Mouse (Mus musculus): ENCODE results near the gene Cnp.
A peak's percentile ranks its signal among the peaks of the same experiment; 100 is the strongest.
"Not testable (repeated sequence)": the region's sequence is repeated elsewhere in the genome, so short reads cannot be mapped to it uniquely, and the experiment has no call there.

The Cnp gene

GRCm38 (mm10) chr11:100555583-100555982 lies 19.1 kb upstream of the Cnp start:
- DNase-seq: peak; percentile 65 to 74

- DNase-seq: no peak
Measured at GRCm38 (mm10) chr11:100557563-100557962, 17.1 kb upstream of the Cnp start.

GRCm38 (mm10) chr11:100559476-100559875 lies 15.2 kb upstream of the Cnp start:
- no peak for DNase-seq

GRCm38 (mm10) chr11:100561748-100562147 lies 13.0 kb upstream of the Cnp start:
- no peak for DNase-seq

GRCm38 (mm10) chr11:100564297-100564696 lies 10.4 kb upstream of the Cnp start:
- DNase-seq: no peak

GRCm38 (mm10) chr11:100564703-100565102 lies 10.0 kb upstream of the Cnp start:
- DNase-seq: no peak

- no peak for DNase-seq
Measured at GRCm38 (mm10) chr11:100567229-100567628, 7.5 kb upstream of the Cnp start.

GRCm38 (mm10) chr11:100567815-100568245 lies 6.9 kb upstream of the Cnp start:
- DNase-seq: no peak

- no peak for DNase-seq
Measured at GRCm38 (mm10) chr11:100568692-100569091, 6.0 kb upstream of the Cnp start.

GRCm38 (mm10) chr11:100569789-100570188 lies 4.9 kb upstream of the Cnp start:
- no peak for DNase-seq

GRCm38 (mm10) chr11:100570430-100571201 lies 4.1 kb upstream of the Cnp start:
- DNase-seq: peak; percentile 59 to 77

GRCm38 (mm10) chr11:100571202-100571567 lies 3.5 kb upstream of the Cnp start:
- DNase-seq: no peak

GRCm38 (mm10) chr11:100574188-100574587 lies 516 bp upstream of the Cnp start:
- no peak for DNase-seq

- no peak for DNase-seq
Measured at GRCm38 (mm10) chr11:100575484-100575855, 766 bp downstream of the Cnp start.

- DNase-seq: no peak
Measured at GRCm38 (mm10) chr11:100576256-100576655, 1.6 kb downstream of the Cnp start.

GRCm38 (mm10) chr11:100577852-100578599 lies 3.3 kb downstream of the Cnp start:
- no peak for DNase-seq

GRCm38 (mm10) chr11:100579116-100579799 lies 4.6 kb downstream of the Cnp start:
- no peak for DNase-seq

- no peak for DNase-seq
Measured at GRCm38 (mm10) chr11:100580275-100580674, 5.6 kb downstream of the Cnp start.

- DNase-seq: peak in 1 of 2 experiments; percentile 51
Measured at GRCm38 (mm10) chr11:100581756-100582155, 7.1 kb downstream of the Cnp start.

GRCm38 (mm10) chr11:100582413-100582812 lies 7.7 kb downstream of the Cnp start:
- DNase-seq: not testable (repeated sequence)

- no peak for DNase-seq
Measured at GRCm38 (mm10) chr11:100582836-100583235, 8.1 kb downstream of the Cnp start.

GRCm38 (mm10) chr11:100584561-100584961 lies 9.9 kb downstream of the Cnp start:
- DNase-seq: no peak

GRCm38 (mm10) chr11:100585148-100585547 lies 10.4 kb downstream of the Cnp start:
- no peak for DNase-seq

- DNase-seq: no peak
Measured at GRCm38 (mm10) chr11:100588462-100588861, 13.8 kb downstream of the Cnp start.

All from lung, adult 18-20 months (tissue).